Mouse (Mus musculus) neural tube, embryonic 14.5 days (tissue): ENCODE data around the gene Tnrc6a. TPM values are rescaled to one million over a fixed set of nuclear protein-coding genes. Genes with fewer than 3 reads are reported as not detected.

Experiments used
- ATAC-seq: fragments of 200-750 bp; cut with Nextera tagmentation; 2 replicates; pipeline ENCODE4 v1.8.0; 2017; ENCODE audit warnings: low read depth, mild to moderate bottlenecking, moderate TSS enrichment, moderate library complexity
- H3K27ac ChIP-seq: fragments of 300-500 bp; sonication (generic); 2 replicates; pipeline ENCODE4 v1.5.1; 2014; ENCODE audit warnings: low read depth, mild to moderate bottlenecking, control low read depth, low read length, moderate library complexity, mixed read lengths
- H3K27me3 ChIP-seq: fragments of 300-500 bp; sonication (generic); 2 replicates; pipeline ENCODE4 v1.6.1; 2014; ENCODE audit warnings: low read length; ENCODE audit not compliant: control insufficient read depth, insufficient read depth
- H3K36me3 ChIP-seq: fragments of 300-500 bp; sonication (generic); 2 replicates; pipeline ENCODE4 v1.6.1; 2014; ENCODE audit warnings: low read length, mixed read lengths; ENCODE audit not compliant: control insufficient read depth, insufficient read depth
- H3K4me1 ChIP-seq: fragments of 300-500 bp; sonication (generic); 2 replicates; pipeline ENCODE4 v1.6.1; 2014; ENCODE audit warnings: low read length; ENCODE audit not compliant: control insufficient read depth, insufficient read depth
- H3K4me2 ChIP-seq: fragments of 300-500 bp; sonication (generic); 2 replicates; pipeline ENCODE4 v1.6.1; 2014; ENCODE audit warnings: mild to moderate bottlenecking, low read depth, low read length, control low read depth
- H3K4me3 ChIP-seq: fragments of 300-500 bp; sonication (generic); 2 replicates; pipeline ENCODE4 v1.5.1; 2014; ENCODE audit warnings: low read depth, low read length, control low read depth, mixed read lengths
- H3K9ac ChIP-seq: fragments of 300-500 bp; sonication (generic); replicated peaks from 2 replicates; pipeline ENCODE4 v1.6.1; 2014; ENCODE audit warnings: low read depth, mild to moderate bottlenecking, control low read depth, low read length, mixed read lengths
- H3K9me3 ChIP-seq: fragments of 300-500 bp; sonication (generic); 2 replicates; pipeline ENCODE4 v1.6.1; 2016; ENCODE audit warnings: low read length; ENCODE audit not compliant: control insufficient read depth
- WGBS: fragments of 180-500 bp; shearing (Covaris S2); extraction: QIAGEN DNeasy Blood & Tissue Kit; methylation state at CpG from one replicate; pipeline ENCODE4 v1.1.7; 2014; 5-methylcytosine and 5-hydroxymethylcytosine counted together
- polyA plus RNA-seq: library from polyadenylated mRNA; unstranded; fragments of >200 nt; fragmentation: Nextera tagmentation; extraction: Ambion mirVana; gene quantifications from 2 replicates; pipeline ENCODE4 v1.2.1, GENCODE M21; 2014

Tnrc6a gene
- 47.5 and 62.8 TPM in 2 replicates for polyA plus RNA-seq

DNA sequence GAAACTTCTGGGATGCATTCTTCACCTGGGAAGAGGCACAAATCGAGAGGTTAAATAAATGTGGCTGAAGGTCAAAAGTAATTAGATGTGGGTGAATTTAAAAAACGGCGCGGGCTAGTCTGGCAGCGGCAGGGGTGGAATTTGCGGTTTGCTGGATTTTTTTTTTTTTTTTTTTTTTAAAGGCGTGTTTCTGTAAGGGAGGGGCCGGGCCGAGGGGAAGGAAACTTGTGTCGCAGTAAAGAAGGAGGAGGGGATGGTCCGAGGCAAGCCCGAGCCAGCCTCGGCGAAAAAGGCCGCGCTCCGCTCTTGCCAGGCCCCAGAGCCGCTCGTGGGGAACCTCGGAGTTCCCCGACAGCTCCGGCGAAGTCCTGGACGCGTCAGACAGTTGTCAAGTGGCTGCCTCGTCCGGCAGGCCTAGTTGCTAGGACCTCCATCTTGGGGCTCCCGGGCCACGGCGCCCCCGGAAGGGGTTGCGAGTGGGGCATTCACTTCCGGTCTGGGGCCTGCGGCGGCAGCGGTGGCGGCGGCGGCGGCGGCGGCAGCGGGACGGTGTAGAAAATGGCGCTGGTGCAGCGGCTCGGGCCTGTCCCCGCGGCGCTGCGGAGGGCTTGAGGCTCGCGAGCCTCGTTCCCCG lies at the start of gene Tnrc6a:
Gene Tnrc6a, plus strand, starts transcription at position 221 of the 634 bp plus-strand sequence.
- Histone ChIP-seq H3K4me1 (peaks cover 12% of the 10 kb centered on the region; the same call in 1 of the 2 replicates), H3K27me3 (no peaks in the 10 kb centered on the region), H3K9ac (peak within 1 kb of the TSS; percentile 98), H3K27ac (peak within 1 kb of the TSS; percentile 97), H3K9me3 (no peaks in the 10 kb centered on the region), H3K4me3 (peak within 1 kb of the TSS; percentile 99), H3K36me3 (no peaks in the 10 kb centered on the region), H3K4me2 (peak within 1 kb of the TSS; percentile 60)
- 1% methylated on average over 48 of the region's 55 CpGs for WGBS
- peak; percentile 96 for ATAC-seq

DNA sequence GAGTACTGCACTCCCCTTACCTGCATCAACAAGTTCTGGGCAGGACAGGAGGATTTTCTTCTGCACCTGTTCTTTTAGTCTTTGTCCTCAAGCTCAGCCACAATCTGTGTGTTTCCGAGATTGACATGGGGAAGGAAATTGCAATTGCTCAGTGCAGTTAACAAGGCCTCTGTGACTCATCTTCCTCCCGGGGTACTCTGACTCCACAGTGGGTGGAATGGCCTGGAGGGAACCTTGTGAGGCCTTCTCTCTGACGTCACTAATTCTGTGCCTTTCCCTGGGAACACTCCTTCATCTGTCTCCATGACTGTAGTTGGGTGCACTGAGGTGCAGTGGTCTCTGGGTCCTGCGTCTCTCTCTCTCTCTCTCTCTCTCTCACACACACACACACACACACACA lies 41.4 kb upstream of the Tnrc6a start:
- no peak for ATAC-seq
- 79% methylated on average over 4 of the region's 4 CpGs for WGBS
- no peaks in the 10 kb centered on the region for H3K9me3 ChIP-seq
- no peaks in the 10 kb centered on the region for H3K27me3 ChIP-seq
- H3K4me1 ChIP-seq, result peaks cover 22% of the 10 kb centered on the region
- no peaks in the 10 kb centered on the region for H3K36me3 ChIP-seq
- H3K4me2 ChIP-seq, result no peak overlapping the region
- no peak overlapping the region for H3K27ac ChIP-seq
- H3K9ac ChIP-seq, result no peak overlapping the region
- no peak overlapping the region for H3K4me3 ChIP-seq

DNA sequence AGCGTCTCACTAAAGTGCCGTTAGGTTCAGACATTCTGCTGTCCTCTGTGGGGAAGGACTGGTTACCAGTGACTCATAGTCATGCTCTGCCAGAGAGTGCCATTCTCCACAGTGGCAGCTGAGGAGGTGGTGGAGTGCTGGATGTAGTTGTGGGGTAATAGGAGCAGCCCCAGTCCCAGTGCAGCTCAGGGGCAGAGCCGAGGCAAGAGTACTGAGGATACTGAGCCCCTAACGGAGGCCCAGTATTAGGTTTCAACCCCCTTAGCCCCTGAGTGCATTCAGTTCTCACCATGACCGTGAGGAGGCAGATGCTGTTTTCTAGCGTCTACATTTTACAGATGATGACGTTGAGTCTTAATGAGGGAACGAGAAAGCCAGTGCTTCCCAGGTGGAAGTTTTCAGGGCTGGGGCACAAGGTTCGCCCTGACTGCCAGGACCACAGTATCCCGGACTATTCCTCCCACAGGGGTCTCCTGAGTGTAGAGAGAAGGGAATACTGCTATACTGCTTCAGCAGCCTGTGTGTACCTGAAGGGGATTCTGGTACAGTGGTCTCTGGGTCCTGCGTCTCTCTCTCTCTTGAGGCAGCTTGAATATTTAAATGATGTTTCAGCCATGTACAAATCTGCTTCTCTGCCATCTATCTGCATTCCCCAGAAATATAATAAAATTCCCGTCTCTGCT lies 40.1 kb upstream of the Tnrc6a start:
- H3K4me1 ChIP-seq, result peaks cover 22% of the 10 kb centered on the region
- peak; percentile 39; the same call in 1 of the 2 replicates for ATAC-seq
- H3K4me3 ChIP-seq, result no peak overlapping the region
- no peaks in the 10 kb centered on the region for H3K9me3 ChIP-seq
- H3K9ac ChIP-seq, result peak overlapping the region; percentile 11; the same call in 1 of the 2 replicates
- 19% methylated on average over 12 of the region's 12 CpGs for WGBS
- no peaks in the 10 kb centered on the region for H3K36me3 ChIP-seq
- H3K27ac ChIP-seq, result peak overlapping the region; percentile 90
- H3K4me2 ChIP-seq, result 0 out of 2 replicates have a peak overlapping the region, but pooled peaks have one; percentile 2
- no peaks in the 10 kb centered on the region for H3K27me3 ChIP-seq

DNA sequence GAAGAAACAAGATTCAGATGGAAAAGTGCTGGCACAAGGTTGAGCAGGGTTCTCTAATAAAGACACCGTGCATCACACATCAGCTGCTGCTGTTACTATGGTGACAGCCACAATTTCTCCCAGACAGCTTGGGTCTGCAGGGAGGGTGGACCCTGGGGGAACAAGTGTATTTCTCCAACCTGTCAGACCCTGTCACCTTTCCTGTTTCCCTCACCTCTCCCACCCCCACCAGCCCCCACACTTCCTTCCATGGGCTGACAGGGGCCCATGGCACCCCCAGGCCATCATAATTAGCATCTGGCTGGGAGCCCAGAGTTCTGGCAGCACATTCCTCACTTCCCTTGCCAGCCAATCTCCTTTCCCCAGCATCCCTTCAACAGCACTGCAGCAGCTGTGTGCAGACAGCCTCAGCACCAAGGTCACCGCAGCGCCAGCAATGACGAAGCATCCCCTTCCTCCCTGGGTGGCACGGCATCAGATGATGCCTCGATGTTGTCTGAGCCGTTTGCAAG lies 39.4 kb upstream of the Tnrc6a start:
- Histone ChIP-seq H3K36me3 (no peaks in the 10 kb centered on the region), H3K9ac (peak overlapping the region; percentile 41), H3K27me3 (no peaks in the 10 kb centered on the region), H3K4me2 (peak overlapping the region; percentile 48), H3K9me3 (no peaks in the 10 kb centered on the region), H3K27ac (peak overlapping the region; percentile 90), H3K4me1 (peaks cover 22% of the 10 kb centered on the region), H3K4me3 (0 out of 2 replicates have a peak overlapping the region, but pooled peaks have one; percentile 3)
- under 1% methylated on average over 7 of the region's 7 CpGs for WGBS
- ATAC-seq, result peak; percentile 91

DNA sequence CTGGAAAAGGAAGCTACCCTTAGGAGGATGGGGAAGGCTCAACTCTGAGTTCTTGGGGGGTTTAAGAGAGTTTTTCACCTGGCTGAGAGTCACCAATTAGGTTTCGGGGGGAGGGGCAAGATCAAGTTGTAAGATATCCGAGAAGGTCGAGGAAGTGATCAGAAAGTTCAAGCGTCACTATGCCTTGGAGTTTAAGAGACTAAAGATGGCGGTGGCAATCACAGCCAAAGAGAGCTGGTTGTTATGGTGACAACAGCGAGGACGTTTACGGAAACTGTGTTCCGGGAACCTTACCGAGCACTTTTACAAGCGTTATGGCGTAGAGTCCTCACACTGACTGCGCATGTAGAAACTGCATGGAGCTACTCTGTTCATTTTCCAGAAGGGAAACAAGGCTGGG lies 39.0 kb upstream of the Tnrc6a start:
- H3K4me3 ChIP-seq, result 0 out of 2 replicates have a peak overlapping the region, but pooled peaks have one; percentile 3
- peak overlapping the region; percentile 48 for H3K4me2 ChIP-seq
- H3K36me3 ChIP-seq, result no peaks in the 10 kb centered on the region
- ATAC-seq, result peak; percentile 65
- peak overlapping the region; percentile 41 for H3K9ac ChIP-seq
- H3K27ac ChIP-seq, result peak overlapping the region; percentile 90
- no peaks in the 10 kb centered on the region for H3K27me3 ChIP-seq
- peaks cover 22% of the 10 kb centered on the region for H3K4me1 ChIP-seq
- no peaks in the 10 kb centered on the region for H3K9me3 ChIP-seq
- 12% methylated on average over 13 of the region's 13 CpGs for WGBS

DNA sequence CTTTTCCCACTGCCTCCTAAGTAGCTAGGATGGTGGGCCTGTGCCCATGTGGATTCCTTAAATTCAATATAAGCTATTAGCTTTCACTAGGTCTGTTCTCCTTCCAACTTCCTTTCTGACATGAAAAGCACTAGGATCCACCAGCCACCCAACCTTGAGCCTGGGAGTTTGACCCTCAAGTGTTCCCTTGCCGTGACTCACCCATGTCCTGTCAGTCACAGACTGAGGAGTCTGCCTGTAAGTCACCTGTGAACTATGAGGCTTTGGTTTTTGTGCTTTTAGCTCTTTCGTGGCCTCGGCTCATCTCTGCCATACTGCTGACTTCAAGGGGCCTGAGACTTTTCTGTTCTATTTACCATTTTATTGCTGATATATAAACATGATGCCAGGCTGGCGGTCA lies 34.8 kb upstream of the Tnrc6a start:
- H3K9me3 ChIP-seq, result no peaks in the 10 kb centered on the region
- ATAC-seq, result no peak

DNA sequence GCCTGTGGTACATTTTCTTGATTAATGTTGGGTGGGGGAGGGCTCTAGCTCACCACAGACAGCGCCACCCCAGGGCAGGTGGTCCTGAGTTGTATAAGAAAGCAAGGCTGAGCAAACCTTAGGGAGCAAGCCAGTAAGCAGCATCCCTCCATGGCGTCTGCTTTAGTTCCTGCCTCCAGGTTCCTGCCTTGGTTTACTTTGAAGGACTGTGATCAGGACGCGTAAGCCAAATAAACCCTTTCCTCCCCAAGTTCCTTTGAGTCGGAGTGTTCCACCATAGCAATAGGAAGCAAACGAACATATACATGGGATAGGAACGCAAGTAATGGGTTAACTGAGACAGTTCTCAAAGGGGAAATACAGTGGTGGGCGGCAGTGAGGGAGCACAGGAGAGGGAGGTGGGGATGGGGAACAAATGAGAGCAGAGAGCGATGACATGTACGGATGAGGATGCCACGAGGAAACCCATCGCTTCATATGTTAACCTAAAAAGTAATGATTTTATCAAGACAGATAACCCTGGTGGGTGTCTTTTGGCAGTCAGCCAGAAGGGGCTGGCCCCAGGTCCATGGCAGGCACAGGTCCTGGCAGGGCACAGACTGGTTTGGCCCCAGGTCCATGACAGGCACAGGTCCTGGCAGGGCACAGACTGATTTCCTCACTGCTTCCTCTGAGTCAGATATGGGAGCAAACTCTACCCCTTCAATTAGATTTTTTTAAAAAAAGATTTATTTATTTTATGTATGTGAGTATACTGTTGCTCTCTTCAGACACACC lies 27.2 kb upstream of the Tnrc6a start:
- no peak overlapping the region for H3K4me2 ChIP-seq
- no peak overlapping the region for H3K27ac ChIP-seq
- H3K9me3 ChIP-seq, result no peaks in the 10 kb centered on the region
- no peak overlapping the region for H3K4me3 ChIP-seq
- ATAC-seq, result no peak
- no peaks in the 10 kb centered on the region for H3K27me3 ChIP-seq
- 86% methylated on average over 12 of the region's 12 CpGs for WGBS
- peaks cover 6% of the 10 kb centered on the region; the same call in 1 of the 2 replicates for H3K4me1 ChIP-seq
- H3K9ac ChIP-seq, result no peak overlapping the region
- no peaks in the 10 kb centered on the region for H3K36me3 ChIP-seq

More for the DNA sequence above, 34.8 kb upstream of the Tnrc6a start:
- Histone ChIP-seq H3K36me3 (no peaks in the 10 kb centered on the region), H3K4me3 (no peak overlapping the region), H3K4me2 (no peak overlapping the region), H3K27ac (no peak overlapping the region), H3K4me1 (peaks cover 12% of the 10 kb centered on the region), H3K27me3 (no peaks in the 10 kb centered on the region), H3K9ac (no peak overlapping the region)
- 92% methylated on average over 4 of the region's 4 CpGs for WGBS

DNA sequence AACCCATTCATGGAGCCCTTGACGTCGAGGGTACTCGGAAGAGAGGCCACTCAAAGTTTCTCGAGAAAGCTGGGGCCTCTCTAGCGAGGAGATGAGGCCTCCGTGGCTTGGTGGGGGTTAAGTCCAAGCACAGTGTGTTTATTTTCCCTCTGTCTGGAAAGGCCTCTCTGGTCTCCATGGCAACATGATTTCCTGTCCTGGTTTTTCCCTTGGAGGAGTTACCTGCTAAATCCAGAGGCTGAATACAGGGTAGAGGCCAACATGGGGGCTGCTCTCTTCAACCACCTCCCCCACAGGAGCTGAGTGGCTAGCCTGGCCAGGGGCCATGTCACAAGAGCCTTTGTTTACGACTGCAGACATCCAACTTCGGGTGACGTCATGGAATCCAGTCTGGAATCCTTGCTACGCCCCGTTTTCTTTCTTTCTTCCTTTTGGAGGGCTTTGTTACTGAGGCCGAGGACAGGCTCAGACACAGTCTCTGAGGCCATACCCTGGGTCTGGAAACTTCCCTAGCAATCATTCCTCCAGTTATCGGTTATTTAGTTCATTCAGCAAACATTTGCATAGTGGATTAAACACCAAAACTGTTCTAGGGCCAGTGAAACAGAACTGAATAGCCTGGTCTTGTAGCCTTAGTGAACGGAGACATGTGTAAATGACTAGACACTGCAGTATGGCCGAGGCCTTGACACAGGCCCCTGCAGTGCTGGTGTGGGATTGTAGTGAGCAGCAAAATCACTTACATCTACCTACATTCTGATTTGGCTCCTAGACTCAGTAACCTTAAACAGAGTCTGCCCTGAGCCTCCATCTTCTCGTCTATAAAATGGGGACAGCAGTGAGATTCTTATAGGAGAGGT lies 25.6 kb upstream of the Tnrc6a start:
- Histone ChIP-seq H3K4me3 (no peak overlapping the region), H3K27me3 (no peaks in the 10 kb centered on the region), H3K9me3 (no peaks in the 10 kb centered on the region), H3K4me2 (no peak overlapping the region), H3K36me3 (no peaks in the 10 kb centered on the region), H3K9ac (no peak overlapping the region), H3K27ac (peak overlapping the region; percentile 63), H3K4me1 (peaks cover 6% of the 10 kb centered on the region; the same call in 1 of the 2 replicates)
- peak; percentile 91 for ATAC-seq
- WGBS, result 21% methylated on average over 16 of the region's 16 CpGs
